In the genomic region with DNA sequence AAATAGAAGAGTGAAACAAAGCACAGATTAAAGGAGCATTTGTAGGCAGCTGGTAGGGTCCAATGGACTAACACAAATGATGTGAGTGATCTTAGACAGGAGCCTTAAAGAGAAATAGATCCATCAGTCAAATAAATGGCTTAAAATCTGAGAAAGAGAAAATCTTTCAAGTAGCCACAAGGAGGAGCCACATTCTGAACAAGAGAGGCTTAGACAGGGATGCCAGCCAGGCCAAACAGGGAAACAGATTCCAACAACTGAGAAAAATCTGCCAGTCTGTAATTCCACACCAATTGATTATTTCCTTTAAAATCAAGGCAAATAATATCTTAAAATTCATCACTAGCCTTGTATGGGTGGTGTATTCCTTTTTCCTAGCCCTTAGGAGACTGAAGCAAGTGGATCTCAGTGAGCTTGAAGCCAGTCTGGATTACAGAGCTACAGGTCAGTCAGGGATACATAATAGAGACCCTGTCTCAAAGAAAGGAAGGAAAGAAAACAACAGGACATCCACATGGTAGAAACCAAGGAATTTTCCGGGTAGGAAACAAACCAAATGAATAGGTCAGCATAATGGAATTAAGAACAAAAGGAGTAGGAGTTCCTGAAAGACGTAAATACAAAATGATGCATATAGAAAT, we compare ENCODE assay signal across 9 mouse cellular contexts. TPM values are rescaled to one million over a fixed set of nuclear protein-coding genes. Genes with fewer than 3 reads are reported as not detected.
DNase-seq lines count a peak whose midpoint lies in the region; ATAC-seq and TF ChIP-seq lines count a peak whose summit lies in the region.
"Had no signal": no experiment of that assay in that cellular context is flagged by ENCODE, and none has a peak within 500 bp of the region (broad histone marks: within the 10 kb centered on the region; RNA-seq: fewer than 3 reads in every experiment).

No protein-coding gene starts in this region.

- H3K9ac ChIP-seq in MEL (ENCODE audit: control insufficient read depth, low read depth, low read length, poor library complexity, severe bottlenecking) = no peak overlapping the region
- H3K9ac ChIP-seq in hindbrain, embryonic 14.5 days = no peak overlapping the region
- H3K9ac ChIP-seq: neural tube, embryonic 12.5 days had no signal

- no peaks in the 10 kb centered on the region for H3K9me3 ChIP-seq in MEL (replicated peaks; ENCODE audit: insufficient read depth, low read length)
- no peaks in the 10 kb centered on the region for H3K9me3 ChIP-seq in hindbrain, embryonic 14.5 days (ENCODE audit: control insufficient read depth, low read length)
- H3K9me3 ChIP-seq: neural tube, embryonic 12.5 days had no signal

- peak; percentile 53; the same call in 1 of the 2 replicates for ATAC-seq in hindbrain, embryonic 14.5 days (ENCODE audit: low FRiP score)
- ATAC-seq in megakaryocyte progenitor cell, adult 5-6 weeks (replicated peaks; ENCODE audit: poor library complexity) = peak; percentile 73

- no peak for TF ChIP-seq EP300 in MEL (IDR thresholded peaks at IDR 0.05; ENCODE audit: low read depth in 1 of 2, low read length in 2 of 2)

- H3K79me2 ChIP-seq in MEL (ENCODE audit: control insufficient read depth, insufficient read depth, low read length, poor library complexity) = no peaks in the 10 kb centered on the region

- H3K4me1 ChIP-seq in MEL (ENCODE audit: control insufficient read depth in 1 of 2, insufficient read depth in 2 of 2, low read length in 2 of 2) = no peaks in the 10 kb centered on the region
- H3K4me1 ChIP-seq in hindbrain, embryonic 14.5 days (replicated peaks; ENCODE audit: control insufficient read depth, insufficient read depth, low read length) = no peaks in the 10 kb centered on the region
- H3K4me1 ChIP-seq: neural tube, embryonic 12.5 days had no signal

- no peaks in the 10 kb centered on the region; a peak in 1 of 4 replicates for H3K36me3 ChIP-seq in MEL (ENCODE audit: control insufficient read depth in 1 of 2, insufficient read depth in 2 of 2, low read length in 2 of 2)
- H3K36me3 ChIP-seq in hindbrain, embryonic 14.5 days (replicated peaks; ENCODE audit: control insufficient read depth, insufficient read depth) = peaks cover 5% of the 10 kb centered on the region

- peak; percentile 37 for DNase-seq in kidney, adult 9 months
- no peak for DNase-seq in kidney, adult 11 months
- peak; percentile 55 for DNase-seq in MEL (ENCODE audit: low read depth, low spot score)
- DNase-seq in cerebellum, adult 9-11 months = peak; percentile 36
- DNase-seq in hindbrain, embryonic 14.5 days (ENCODE audit: low spot score) = peak; percentile 60
- DNase-seq in yolk sac, embryonic 10.5 days (ENCODE audit: low spot score) = no peak
- no peak for DNase-seq in spleen, postnatal 14 days (ENCODE audit: low spot score in 2 of 2)

- no peak overlapping the region for H3K27ac ChIP-seq in MEL (ENCODE audit: control insufficient read depth, low read depth, low read length)
- no peak overlapping the region for H3K27ac ChIP-seq in hindbrain, embryonic 14.5 days
- H3K27ac ChIP-seq: neural tube, embryonic 12.5 days had no signal

- peak; percentile 66 for TF ChIP-seq RAD21 in MEL (IDR thresholded peaks at IDR 0.05; ENCODE audit: low read depth, low read length)

- H3K4me2 ChIP-seq in hindbrain, embryonic 14.5 days (replicated peaks) = no peak overlapping the region
- H3K4me2 ChIP-seq: neural tube, embryonic 12.5 days had no signal

- no peaks in the 10 kb centered on the region for H3K27me3 ChIP-seq in MEL (ENCODE audit: control insufficient read depth in 1 of 2, insufficient read depth in 2 of 2, low read length in 2 of 2)
- no peaks in the 10 kb centered on the region for H3K27me3 ChIP-seq in hindbrain, embryonic 14.5 days (ENCODE audit: control insufficient read depth, insufficient read depth, low read length)
- H3K27me3 ChIP-seq: neural tube, embryonic 12.5 days had no signal

- TF ChIP-seq CTCF in MEL (IDR thresholded peaks at IDR 0.05 in 2 of 3, conservative IDR thresholded peaks at IDR 0.05 in 1 of 3; ENCODE audit: control insufficient read depth in 1 of 3, insufficient read depth in 1 of 3, low read depth in 2 of 3, low read length in 3 of 3, poor library complexity in 1 of 3, severe bottlenecking in 1 of 3) = peak; percentile 24 to 65 (median 34); a peak in 5 of 6 replicates

- no peak for TF ChIP-seq POLR2A in MEL (IDR thresholded peaks at IDR 0.05; ENCODE audit: control insufficient read depth in 1 of 2, insufficient read depth in 1 of 2, low read depth in 1 of 2, low read length in 2 of 2, poor library complexity in 1 of 2)

- WGBS in hindbrain, embryonic 14.5 days = 86% methylated on average over 2 of the region's 2 CpGs

- H3K4me3 ChIP-seq in MEL (ENCODE audit: control insufficient read depth in 1 of 2, insufficient read depth in 1 of 2, low read depth in 2 of 2, low read length in 2 of 2) = no peak overlapping the region
- no peak overlapping the region for H3K4me3 ChIP-seq in hindbrain, embryonic 14.5 days (replicated peaks; ENCODE audit: low read length)
- H3K4me3 ChIP-seq: neural tube, embryonic 12.5 days had no signal

TF ChIP-seq in MEL, 35 proteins besides CTCF, POLR2A, EP300 and RAD21:
- TF ChIP-seq ZC3H11A (IDR thresholded peaks at IDR 0.05; ENCODE audit: low read depth, low read length) (peak; percentile 53), SMC3 (IDR thresholded peaks at IDR 0.05; ENCODE audit: low read depth, low read length) (peak; percentile 80), POLR2AphosphoS2 (IDR thresholded peaks at IDR 0.05; ENCODE audit: low read length) (no peak), USF1 (IDR thresholded peaks at IDR 0.05; ENCODE audit: low read depth, low read length) (no peak), HCFC1 (IDR thresholded peaks at IDR 0.05; ENCODE audit: low read depth, low read length) (no peak)

RNA-seq across cellular contexts. Expression of a gene that starts 26.8 kb away (rescaled TPM):
- total RNA-seq in MEL (2012; rRNA removed) = 0.07 and 0.08 TPM in 2 replicates
- under 1 TPM in 1 of 2 experiments, not detected in 1; 0.04 TPM for polyA plus RNA-seq in MEL (2012; ENCODE audit: insufficient read depth in 1 of 2, insufficient read length in 2 of 2, low read depth in 1 of 2, low replicate concordance in 2 of 2, missing spikeins in 1 of 2)
- 0.48 and 0.60 TPM in 2 replicates for polyA plus RNA-seq in hindbrain, embryonic 14.5 days (2014; fragmentation: Nextera tagmentation; extraction: Ambion mirVana)
- total RNA-seq in megakaryocyte progenitor cell, adult 5-6 weeks (2015) = not detected in 2 replicates
- 0.04 TPM in 1 of 2 replicates, not detected in the other for total RNA-seq in megakaryocyte progenitor cell, adult 5-6 weeks (2017)

RNA-seq across cellular contexts. Expression of a gene that starts 33.4 kb away (rescaled TPM):
- total RNA-seq in MEL (2012; rRNA removed) = 23.7 and 26.7 TPM in 2 replicates
- 10 to 100 TPM in 1 of 2 experiments, not detected in 1; 22.7 TPM for polyA plus RNA-seq in MEL (2012; ENCODE audit: insufficient read depth in 1 of 2, insufficient read length in 2 of 2, low read depth in 1 of 2, low replicate concordance in 2 of 2, missing spikeins in 1 of 2)
- 122 and 134 TPM in 2 replicates for polyA plus RNA-seq in hindbrain, embryonic 14.5 days (2014; fragmentation: Nextera tagmentation; extraction: Ambion mirVana)
- total RNA-seq in megakaryocyte progenitor cell, adult 5-6 weeks (2015) = 59.6 and 62.4 TPM in 2 replicates
- 58.3 and 63.2 TPM in 2 replicates for total RNA-seq in megakaryocyte progenitor cell, adult 5-6 weeks (2017)

RNA-seq across cellular contexts. Expression of a gene that starts 49.3 kb away (rescaled TPM):
- not detected in 2 replicates for total RNA-seq in MEL (2012; rRNA removed)
- not detected for polyA plus RNA-seq in MEL (2012; ENCODE audit: insufficient read depth in 1 of 2, insufficient read length in 2 of 2, low read depth in 1 of 2, low replicate concordance in 2 of 2, missing spikeins in 1 of 2)
- 0.83 and 1.4 TPM in 2 replicates for polyA plus RNA-seq in hindbrain, embryonic 14.5 days (2014; fragmentation: Nextera tagmentation; extraction: Ambion mirVana)
- not detected in 2 replicates for total RNA-seq in megakaryocyte progenitor cell, adult 5-6 weeks (2015)
- 0.07 TPM in 1 of 2 replicates, not detected in the other for total RNA-seq in megakaryocyte progenitor cell, adult 5-6 weeks (2017)

RNA-seq across cellular contexts. Expression of a gene that starts 54.2 kb away (rescaled TPM):
- 6.2 and 6.4 TPM in 2 replicates for total RNA-seq in MEL (2012; rRNA removed)
- polyA plus RNA-seq in MEL (2012; ENCODE audit: insufficient read depth in 1 of 2, insufficient read length in 2 of 2, low read depth in 1 of 2, low replicate concordance in 2 of 2, missing spikeins in 1 of 2) = 1 to 10 TPM in 1 of 2 experiments, not detected in 1; 7.4 TPM
- 8.2 and 8.5 TPM in 2 replicates for polyA plus RNA-seq in hindbrain, embryonic 14.5 days (2014; fragmentation: Nextera tagmentation; extraction: Ambion mirVana)
- total RNA-seq in megakaryocyte progenitor cell, adult 5-6 weeks (2015) = 19.8 and 20.1 TPM in 2 replicates
- total RNA-seq in megakaryocyte progenitor cell, adult 5-6 weeks (2017) = 23.6 and 37.0 TPM in 2 replicates

Comparison
In these comparisons a context has a peak if more than half of its experiments do, and no peak if none do; other contexts are left out.
1. DNase-seq: peak in kidney, adult 9 months (single experiment), MEL (single experiment), cerebellum, adult 9-11 months (single experiment) and hindbrain, embryonic 14.5 days (single experiment); none in kidney, adult 11 months (single experiment), yolk sac, embryonic 10.5 days (single experiment) and spleen, postnatal 14 days (0 of 2).